Mouse (Mus musculus): Measurements from ENCODE around the gene 1700011L22Rik. TPM values are rescaled to one million over a fixed set of nuclear protein-coding genes. Genes with fewer than 3 reads are reported as not detected.

Gene 1700011L22Rik
- polyA plus RNA-seq, 1 experiment from 2014 or later = not detected

Other genes starting within 250 kb of the 1700011L22Rik start
- 15.2 TPM in 2 replicates for gene Zfp827, start 220.1 kb downstream of the 1700011L22Rik start, polyA plus RNA-seq (2014; fragmentation: Nextera tagmentation; extraction: Ambion mirVana)
- gene Mmaa, start 46.4 kb upstream of the 1700011L22Rik start, polyA plus RNA-seq (2014; fragmentation: Nextera tagmentation; extraction: Ambion mirVana) = 11.5 and 13.9 TPM in 2 replicates
- 50.5 and 54.8 TPM in 2 replicates for gene Smad1, start 150.9 kb upstream of the 1700011L22Rik start, polyA plus RNA-seq (2014; fragmentation: Nextera tagmentation; extraction: Ambion mirVana)